Mouse (Mus musculus): ENCODE data around the gene Nppc. TPM values are rescaled to one million over a fixed set of nuclear protein-coding genes. Genes with fewer than 3 reads are reported as not detected.

Gene Nppc
- polyA plus RNA-seq, 1 experiment from 2014 or later, result 1.4 TPM

DNA sequence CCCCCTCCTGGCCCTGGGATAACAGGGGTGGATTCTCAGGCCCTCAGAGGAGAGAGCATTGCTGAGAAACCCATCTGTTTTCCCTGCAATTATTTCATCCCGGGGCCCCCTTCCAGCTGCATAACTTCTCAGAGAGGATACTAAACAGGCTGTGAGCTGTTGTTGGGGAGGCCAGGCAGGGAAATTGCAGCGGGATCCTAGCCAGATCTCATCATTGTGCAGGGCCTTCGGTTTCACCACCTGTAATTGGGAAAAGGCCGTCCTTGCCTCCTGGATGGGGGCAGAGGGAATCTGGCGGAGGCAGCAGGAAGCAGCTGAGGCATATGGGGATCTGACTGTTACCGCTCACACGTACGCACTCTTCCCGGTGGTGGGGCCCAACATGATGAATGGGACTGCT lies 4.0 kb upstream of the Nppc start:
- 47% methylated on average over 9 of the region's 9 CpGs for WGBS
- H3K4me3 ChIP-seq (ENCODE audit: low read length), result no peak overlapping the region
- no peaks in the 10 kb centered on the region for H3K9me3 ChIP-seq (ENCODE audit: control insufficient read depth, low read length)
- peaks cover 21% of the 10 kb centered on the region for H3K27me3 ChIP-seq (ENCODE audit: control insufficient read depth, insufficient read depth, low read depth, low read length)
- no peak overlapping the region for H3K4me2 ChIP-seq (ENCODE audit: low read depth, low read length)
- no peak for ATAC-seq (ENCODE audit: low read depth)
- H3K9ac ChIP-seq (ENCODE audit: low read length), result no peak overlapping the region
- no peaks in the 10 kb centered on the region for H3K36me3 ChIP-seq (ENCODE audit: control insufficient read depth, insufficient read depth, low read length)
- no peak overlapping the region for H3K27ac ChIP-seq (ENCODE audit: low read length)
- peaks cover 4% of the 10 kb centered on the region; the same call in 1 of the 2 replicates for H3K4me1 ChIP-seq (replicated peaks; ENCODE audit: control insufficient read depth, insufficient read depth, low read length)

DNA sequence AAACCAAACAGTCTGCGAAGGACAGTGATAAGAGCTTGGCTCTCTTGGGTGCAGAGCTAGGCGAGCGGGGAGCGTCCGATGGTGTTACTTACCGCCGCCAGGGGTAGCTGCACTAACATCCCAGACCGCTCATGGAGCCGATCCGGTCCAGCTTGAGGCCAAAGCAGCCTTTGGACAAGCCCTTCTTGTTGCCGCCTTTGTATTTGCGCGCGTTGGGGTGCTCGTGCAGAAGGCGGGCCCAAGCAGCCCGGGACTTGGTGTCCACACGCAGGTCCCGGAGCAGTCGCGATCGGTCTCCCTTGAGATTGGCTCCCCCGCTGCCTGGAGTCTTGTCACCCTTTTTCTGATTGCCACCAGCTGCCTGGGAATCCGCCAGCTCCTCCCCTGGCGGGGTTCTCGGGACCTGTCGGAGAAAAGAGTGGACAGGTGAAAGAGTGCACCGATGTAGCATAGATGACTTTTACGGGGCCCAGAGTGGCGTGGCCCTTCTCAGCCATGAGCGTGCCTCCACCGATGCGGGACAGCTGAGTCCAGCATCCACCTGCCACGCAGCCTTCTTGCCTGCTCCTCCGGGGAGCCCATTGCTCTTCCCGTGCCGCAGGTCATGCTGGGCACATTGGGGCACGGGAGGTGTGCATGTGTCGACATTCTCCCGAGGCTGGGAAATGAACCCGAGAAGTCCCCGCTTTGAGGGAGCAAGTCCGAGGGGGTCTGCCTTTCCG lies 658 bp downstream of the Nppc start:
- Histone ChIP-seq H3K4me2 (ENCODE audit: low read depth, low read length) (peak overlapping the region; percentile 93), H3K27me3 (ENCODE audit: control insufficient read depth, insufficient read depth, low read depth, low read length) (peaks cover 29% of the 10 kb centered on the region), H3K9me3 (ENCODE audit: control insufficient read depth, low read length) (no peaks in the 10 kb centered on the region), H3K27ac (ENCODE audit: low read length) (no peak overlapping the region), H3K36me3 (ENCODE audit: control insufficient read depth, insufficient read depth, low read length) (no peaks in the 10 kb centered on the region), H3K4me3 (ENCODE audit: low read length) (peak overlapping the region; percentile 52), H3K4me1 (replicated peaks; ENCODE audit: control insufficient read depth, insufficient read depth, low read length) (peaks cover 4% of the 10 kb centered on the region; the same call in 1 of the 2 replicates), H3K9ac (ENCODE audit: low read length) (peak overlapping the region; percentile 39)
- ATAC-seq (ENCODE audit: low read depth), result peak; percentile 76
- 2% methylated on average over 44 of the region's 44 CpGs for whole genome bisulfite sequencing

DNA sequence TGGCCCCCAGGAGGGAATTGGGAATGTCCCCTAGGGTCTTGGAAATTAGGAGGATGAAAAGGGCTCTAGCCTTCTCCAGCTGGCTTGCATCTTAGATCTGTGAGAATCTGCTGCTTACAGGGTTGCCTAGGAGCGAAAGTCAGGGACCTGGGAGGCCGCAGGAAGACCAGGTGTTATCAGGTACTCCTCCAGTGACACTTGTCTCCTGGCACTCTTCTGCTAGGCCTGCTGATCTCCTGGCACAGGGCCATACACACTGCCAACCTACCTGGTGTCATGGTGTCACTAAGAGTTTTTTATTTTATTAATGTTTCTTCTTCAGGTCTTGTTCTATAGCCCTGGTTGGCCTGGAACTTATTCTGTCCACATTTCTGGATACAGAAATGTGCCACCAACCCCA lies 5.3 kb downstream of the Nppc start:
- ATAC-seq (ENCODE audit: low read depth), result no peak

DNA sequence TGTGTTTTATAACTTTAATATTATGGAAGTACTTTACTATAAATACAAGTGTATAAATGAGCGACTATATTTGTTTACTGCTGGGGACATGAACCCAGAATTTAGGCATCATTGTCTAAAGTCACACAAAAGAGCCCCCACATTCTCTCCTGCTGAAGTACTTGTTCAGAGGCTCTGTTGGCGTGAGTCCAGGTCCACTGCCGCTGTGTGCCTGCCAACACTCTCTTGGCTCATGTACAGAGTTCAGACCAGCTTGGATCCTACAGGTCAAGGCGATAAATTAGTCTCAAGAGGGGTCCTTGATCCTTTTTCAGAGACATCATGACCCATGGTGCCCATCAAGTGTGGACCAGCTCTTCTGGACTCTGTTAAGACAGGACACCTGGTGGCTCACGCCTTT lies 13.3 kb downstream of the Nppc start:
- H3K4me3 ChIP-seq (ENCODE audit: low read length), result no peak overlapping the region
- H3K4me1 ChIP-seq (replicated peaks; ENCODE audit: control insufficient read depth, insufficient read depth, low read length), result no peaks in the 10 kb centered on the region
- ATAC-seq (ENCODE audit: low read depth), result no peak
- H3K27ac ChIP-seq (ENCODE audit: low read length), result no peak overlapping the region
- 58% methylated on average over 5 of the region's 5 CpGs for WGBS
- H3K36me3 ChIP-seq (ENCODE audit: control insufficient read depth, insufficient read depth, low read length), result no peaks in the 10 kb centered on the region
- no peaks in the 10 kb centered on the region for H3K27me3 ChIP-seq (ENCODE audit: control insufficient read depth, insufficient read depth, low read depth, low read length)
- H3K9ac ChIP-seq (ENCODE audit: low read length), result no peak overlapping the region
- no peak overlapping the region for H3K4me2 ChIP-seq (ENCODE audit: low read depth, low read length)
- H3K9me3 ChIP-seq (ENCODE audit: control insufficient read depth, low read length), result no peaks in the 10 kb centered on the region

More for the DNA sequence above, 5.3 kb downstream of the Nppc start:
- no peak overlapping the region for H3K9ac ChIP-seq (ENCODE audit: low read length)
- H3K4me2 ChIP-seq (ENCODE audit: low read depth, low read length), result no peak overlapping the region
- 52% methylated on average over 2 of the region's 2 CpGs for WGBS
- no peaks in the 10 kb centered on the region for H3K9me3 ChIP-seq (ENCODE audit: control insufficient read depth, low read length)
- peaks cover 3% of the 10 kb centered on the region; the same call in 1 of the 2 replicates for H3K4me1 ChIP-seq (replicated peaks; ENCODE audit: control insufficient read depth, insufficient read depth, low read length)
- H3K4me3 ChIP-seq (ENCODE audit: low read length), result no peak overlapping the region
- H3K27ac ChIP-seq (ENCODE audit: low read length), result no peak overlapping the region
- H3K27me3 ChIP-seq (ENCODE audit: control insufficient read depth, insufficient read depth, low read depth, low read length), result peaks cover 13% of the 10 kb centered on the region; the same call in 1 of the 2 replicates
- H3K36me3 ChIP-seq (ENCODE audit: control insufficient read depth, insufficient read depth, low read length), result no peaks in the 10 kb centered on the region

DNA sequence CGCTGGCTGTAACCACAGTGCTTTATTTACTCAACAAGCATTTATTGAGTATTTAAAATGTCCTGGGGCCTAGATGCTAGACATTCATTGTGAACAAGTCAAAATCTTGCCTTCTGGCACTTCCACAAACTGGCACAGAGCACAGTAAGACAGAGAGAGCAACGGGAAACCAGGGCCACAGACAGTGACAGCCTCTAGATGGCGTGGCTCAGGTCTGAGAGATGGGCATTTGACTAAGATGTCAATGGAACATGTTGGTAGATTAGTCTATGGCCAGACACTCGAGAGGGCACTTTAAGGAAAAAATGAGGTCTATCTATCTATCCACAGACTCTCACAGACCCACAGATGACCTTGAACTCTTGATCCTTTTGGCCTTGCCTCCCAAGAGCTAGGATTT lies 17.7 kb downstream of the Nppc start:
- 53% methylated on average over 4 of the region's 4 CpGs for WGBS
- H3K4me2 ChIP-seq (ENCODE audit: low read depth, low read length), result no peak overlapping the region

DNA sequence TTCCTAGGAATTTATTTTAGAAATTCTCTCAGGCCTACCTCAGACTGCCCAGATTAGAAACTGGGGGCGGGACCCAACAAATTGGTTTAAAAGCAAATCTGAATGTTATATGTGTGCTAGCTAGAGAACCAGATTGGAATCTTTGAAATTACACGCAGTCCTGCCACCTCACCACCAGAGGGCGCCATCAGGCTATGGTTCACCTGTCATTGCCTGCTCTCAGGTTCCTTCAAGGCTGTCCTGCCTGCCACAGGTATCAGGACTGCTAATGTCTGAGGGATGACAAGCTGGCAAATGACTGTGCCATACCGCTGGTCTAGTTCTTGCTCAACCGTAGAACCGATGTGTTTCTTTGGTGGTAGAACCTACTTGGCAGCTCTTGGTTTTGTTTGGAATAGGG lies 20.1 kb downstream of the Nppc start:
- H3K36me3 ChIP-seq (ENCODE audit: control insufficient read depth, insufficient read depth, low read length), result no peaks in the 10 kb centered on the region
- no peaks in the 10 kb centered on the region for H3K4me1 ChIP-seq (replicated peaks; ENCODE audit: control insufficient read depth, insufficient read depth, low read length)
- no peak overlapping the region for H3K27ac ChIP-seq (ENCODE audit: low read length)
- H3K9ac ChIP-seq (ENCODE audit: low read length), result no peak overlapping the region
- no peak for ATAC-seq (ENCODE audit: low read depth)
- no peak overlapping the region for H3K4me3 ChIP-seq (ENCODE audit: low read length)
- no peaks in the 10 kb centered on the region for H3K27me3 ChIP-seq (ENCODE audit: control insufficient read depth, insufficient read depth, low read depth, low read length)
- no peak overlapping the region for H3K4me2 ChIP-seq (ENCODE audit: low read depth, low read length)
- no peaks in the 10 kb centered on the region for H3K9me3 ChIP-seq (ENCODE audit: control insufficient read depth, low read length)
- WGBS, result 17% methylated on average over 6 of the region's 6 CpGs

More for the DNA sequence above, 17.7 kb downstream of the Nppc start:
- no peaks in the 10 kb centered on the region for H3K4me1 ChIP-seq (replicated peaks; ENCODE audit: control insufficient read depth, insufficient read depth, low read length)
- no peaks in the 10 kb centered on the region for H3K9me3 ChIP-seq (ENCODE audit: control insufficient read depth, low read length)
- H3K27me3 ChIP-seq (ENCODE audit: control insufficient read depth, insufficient read depth, low read depth, low read length), result no peaks in the 10 kb centered on the region
- no peak overlapping the region for H3K4me3 ChIP-seq (ENCODE audit: low read length)
- no peak for ATAC-seq (ENCODE audit: low read depth)
- H3K9ac ChIP-seq (ENCODE audit: low read length), result no peak overlapping the region
- no peaks in the 10 kb centered on the region for H3K36me3 ChIP-seq (ENCODE audit: control insufficient read depth, insufficient read depth, low read length)
- no peak overlapping the region for H3K27ac ChIP-seq (ENCODE audit: low read length)

DNA sequence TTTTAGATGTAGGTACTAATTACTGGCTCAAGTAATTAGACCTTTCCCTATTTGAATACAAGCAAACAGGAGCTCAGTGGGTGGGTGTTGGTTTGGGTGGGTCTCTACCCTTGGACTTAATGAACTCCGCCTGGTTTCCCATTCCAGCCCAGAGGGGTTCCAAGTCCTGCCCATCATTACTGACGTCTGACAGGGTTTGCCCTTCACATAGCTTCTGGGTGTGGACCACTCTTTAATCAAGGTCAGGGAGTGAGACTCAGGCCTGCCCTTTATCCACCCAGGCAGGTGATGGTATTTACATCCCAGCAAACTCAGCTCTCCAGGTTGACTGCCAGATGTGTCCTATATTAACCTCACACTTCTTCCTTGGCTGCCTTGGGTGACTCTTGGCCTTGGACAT lies 22.9 kb downstream of the Nppc start:
- WGBS, result 43% methylated on average over 2 of the region's 2 CpGs
- H3K9me3 ChIP-seq (ENCODE audit: control insufficient read depth, low read length), result no peaks in the 10 kb centered on the region

DNA sequence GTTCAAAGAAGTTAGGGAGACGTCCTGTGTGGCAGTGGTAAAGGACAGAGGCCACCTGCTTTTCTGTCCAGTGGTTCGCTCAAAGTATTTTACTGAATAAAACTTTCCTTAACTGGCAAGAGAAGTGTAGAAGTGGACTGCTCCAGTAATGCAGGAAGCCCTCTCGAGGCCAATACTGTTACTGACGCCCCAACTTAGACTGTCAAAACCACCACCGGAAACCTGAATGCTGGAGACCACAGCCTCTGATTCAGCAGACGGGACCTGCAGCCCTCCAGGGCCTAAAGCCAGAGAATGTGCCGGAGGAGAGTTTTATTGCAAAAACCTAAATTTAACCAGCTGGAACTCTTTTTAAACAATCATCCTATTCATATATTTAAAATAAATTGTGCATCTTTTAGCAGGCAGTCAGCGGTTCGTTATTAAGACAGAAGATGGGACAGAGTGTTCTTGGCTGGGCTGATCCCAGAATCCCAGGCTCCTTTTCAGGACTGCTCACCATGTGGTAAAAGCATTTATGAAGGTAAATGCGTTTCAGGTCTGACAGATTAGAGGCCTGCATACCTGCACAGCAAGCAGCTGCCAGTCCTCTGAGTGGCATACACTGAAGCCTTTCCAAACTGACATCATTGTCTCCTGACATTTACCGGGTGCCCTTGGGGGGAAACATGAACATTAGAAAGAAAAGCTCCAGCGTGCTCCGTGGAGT lies 27.1 kb downstream of the Nppc start:
- Histone ChIP-seq H3K27ac (ENCODE audit: low read length) (no peak overlapping the region), H3K9me3 (ENCODE audit: control insufficient read depth, low read length) (no peaks in the 10 kb centered on the region), H3K4me2 (ENCODE audit: low read depth, low read length) (no peak overlapping the region), H3K36me3 (ENCODE audit: control insufficient read depth, insufficient read depth, low read length) (no peaks in the 10 kb centered on the region), H3K4me1 (replicated peaks; ENCODE audit: control insufficient read depth, insufficient read depth, low read length) (no peaks in the 10 kb centered on the region), H3K27me3 (ENCODE audit: control insufficient read depth, insufficient read depth, low read depth, low read length) (no peaks in the 10 kb centered on the region), H3K4me3 (ENCODE audit: low read length) (no peak overlapping the region), H3K9ac (ENCODE audit: low read length) (no peak overlapping the region)
- 54% methylated on average over 13 of the region's 13 CpGs for WGBS
- ATAC-seq (ENCODE audit: low read depth), result peak; percentile 41; the same call in 1 of the 2 replicates

More for the DNA sequence above, 22.9 kb downstream of the Nppc start:
- H3K9ac ChIP-seq (ENCODE audit: low read length), result no peak overlapping the region
- H3K4me1 ChIP-seq (replicated peaks; ENCODE audit: control insufficient read depth, insufficient read depth, low read length), result no peaks in the 10 kb centered on the region
- no peaks in the 10 kb centered on the region for H3K36me3 ChIP-seq (ENCODE audit: control insufficient read depth, insufficient read depth, low read length)
- no peak overlapping the region for H3K27ac ChIP-seq (ENCODE audit: low read length)
- ATAC-seq (ENCODE audit: low read depth), result no peak
- no peak overlapping the region for H3K4me3 ChIP-seq (ENCODE audit: low read length)
- no peaks in the 10 kb centered on the region for H3K27me3 ChIP-seq (ENCODE audit: control insufficient read depth, insufficient read depth, low read depth, low read length)
- no peak overlapping the region for H3K4me2 ChIP-seq (ENCODE audit: low read depth, low read length)

DNA sequence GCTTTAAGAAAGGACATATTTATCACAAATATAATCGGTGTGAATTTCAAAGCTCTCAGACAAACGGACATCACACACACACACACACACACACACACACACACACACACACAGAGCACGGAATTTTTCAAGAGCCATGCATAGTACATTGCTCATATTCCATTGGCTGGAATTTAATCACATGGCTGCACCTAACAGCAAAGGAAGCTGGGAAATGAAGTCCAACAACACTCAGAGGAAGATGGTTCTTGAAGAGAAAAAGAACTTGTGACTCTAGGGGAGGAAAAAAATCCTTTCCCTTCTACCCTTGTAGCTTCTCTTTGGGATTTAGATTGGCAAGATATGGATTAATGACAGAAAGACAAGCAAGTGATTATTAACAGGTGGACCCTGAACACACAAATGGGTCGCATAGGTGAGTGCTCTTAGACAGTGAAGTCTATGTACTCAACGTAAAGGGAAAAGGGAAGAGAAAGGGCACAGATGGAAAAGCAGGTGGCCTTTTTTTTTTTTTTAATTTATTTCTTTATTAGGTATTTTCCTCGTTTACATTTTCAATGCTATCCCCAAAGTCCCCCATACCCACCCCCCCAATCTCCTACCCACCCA lies 35.5 kb downstream of the Nppc start:
- Histone ChIP-seq H3K9me3 (ENCODE audit: control insufficient read depth, low read length) (no peaks in the 10 kb centered on the region), H3K36me3 (ENCODE audit: control insufficient read depth, insufficient read depth, low read length) (no peaks in the 10 kb centered on the region), H3K9ac (ENCODE audit: low read length) (no peak overlapping the region), H3K27me3 (ENCODE audit: control insufficient read depth, insufficient read depth, low read depth, low read length) (no peaks in the 10 kb centered on the region), H3K4me3 (ENCODE audit: low read length) (no peak overlapping the region), H3K4me2 (ENCODE audit: low read depth, low read length) (no peak overlapping the region), H3K27ac (ENCODE audit: low read length) (no peak overlapping the region), H3K4me1 (replicated peaks; ENCODE audit: control insufficient read depth, insufficient read depth, low read length) (no peaks in the 10 kb centered on the region)
- WGBS, result 46% methylated on average over 6 of the region's 6 CpGs
- ATAC-seq (ENCODE audit: low read depth), result no peak

Data from lung, embryonic 16.5 days (tissue).